Mouse (Mus musculus) lung, adult 2 months (tissue): ENCODE results near the gene Pparg. TPM values are rescaled to one million over a fixed set of nuclear protein-coding genes. Genes with fewer than 3 reads are reported as not detected.

ENCODE experiments used
- DNase-seq: peaks from one replicate; pipeline ENCODE4 v3.0.0; 2022
- H3K4me1 ChIP-seq: fragments of 200-500 bp; 2 replicates; pipeline ENCODE4 v1.6.1; 2011; ENCODE audit warnings: low read length; ENCODE audit not compliant: control insufficient read depth, insufficient read depth
- H3K4me3 ChIP-seq: fragments of 200-500 bp; replicated peaks from 2 replicates; pipeline ENCODE3; 2011; ENCODE audit warnings: low read depth, mild to moderate bottlenecking, control low read depth, low read length; ENCODE audit errors: extremely low read depth
- CTCF ChIP-seq: fragments of 200-500 bp; IDR thresholded peaks from 2 replicates; pipeline ENCODE4 v1.5.1; 2011; ENCODE audit warnings: mild to moderate bottlenecking, low read length, control low read depth; ENCODE audit not compliant: insufficient read depth
- POLR2A ChIP-seq: fragments of 200-500 bp; IDR thresholded peaks from 2 replicates; pipeline ENCODE4 v1.6.1; 2011; ENCODE audit warnings: low read depth, mild to moderate bottlenecking, control low read depth, low read length, borderline replicate concordance; ENCODE audit errors: extremely low read depth
- WGBS: fragments of 180-500 bp; shearing (Covaris S2); methylation state at CpG from one replicate; pipeline ENCODE4 v1.1.7; 2018; 5-methylcytosine and 5-hydroxymethylcytosine counted together
- polyA plus RNA-seq: library from polyadenylated mRNA; depleted of rRNA; stranded (reverse); fragments of >200 nt; gene quantifications from 2 replicates; pipeline ENCODE4 v1.2.3, GENCODE M21; 2012; rRNA removed

The Pparg gene
- polyA plus RNA-seq, 1 experiment: 13.7 TPM

- no peak overlapping the region for H3K4me3 ChIP-seq
- 37% methylated on average over 6 of the region's 6 CpGs for whole genome bisulfite sequencing
- peaks cover 8% of the 10 kb centered on the region for H3K4me1 ChIP-seq
- no peak for DNase-seq
- TF ChIP-seq CTCF: no peak
- TF ChIP-seq POLR2A: no peak
These were observed 162.0 kb downstream of the Pparg start for GRCm38 (mm10) chr6:115522691-115523146.

GRCm38 (mm10) chr6:115523201-115523600 lies 162.4 kb downstream of the Pparg start:
- WGBS: 37% methylated on average over 9 of the region's 9 CpGs
- Histone ChIP-seq H3K4me3 (no peak overlapping the region), H3K4me1 (peaks cover 8% of the 10 kb centered on the region)
- DNase-seq: no peak
- TF ChIP-seq POLR2A: no peak
- no peak for TF ChIP-seq CTCF

GRCm38 (mm10) chr6:115524449-115524990 lies 163.8 kb downstream of the Pparg start:
- TF ChIP-seq CTCF: no peak
- no peak for TF ChIP-seq POLR2A
- Histone ChIP-seq H3K4me1 (peaks cover 8% of the 10 kb centered on the region), H3K4me3 (no peak overlapping the region)
- WGBS: 56% methylated on average over 9 of the region's 9 CpGs
- no peak for DNase-seq

DNA sequence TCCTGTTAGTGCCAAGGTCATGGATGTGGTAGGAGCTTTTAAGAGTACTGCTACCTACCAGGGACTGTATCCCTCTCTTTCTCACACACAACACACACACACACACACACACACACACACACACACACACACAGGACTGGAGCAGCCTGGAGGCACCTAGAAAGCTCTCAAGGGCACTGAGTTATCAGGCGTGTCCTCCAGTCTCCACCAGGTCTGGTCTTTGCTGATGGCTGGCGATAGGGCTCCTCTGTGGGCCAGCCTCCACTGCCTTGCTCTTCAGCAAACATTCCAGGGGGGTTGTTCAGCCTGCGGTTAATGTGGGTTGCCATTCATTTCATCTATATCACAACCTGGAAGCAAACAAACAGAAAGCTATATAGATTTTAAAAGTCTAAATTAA lies 166.7 kb downstream of the Pparg start:
- TF ChIP-seq POLR2A (no peak), CTCF (no peak)
- 84% methylated on average over 3 of the region's 3 CpGs for WGBS
- Histone ChIP-seq H3K4me3 (no peak overlapping the region), H3K4me1 (peaks cover 8% of the 10 kb centered on the region)
- no peak for DNase-seq

DNA sequence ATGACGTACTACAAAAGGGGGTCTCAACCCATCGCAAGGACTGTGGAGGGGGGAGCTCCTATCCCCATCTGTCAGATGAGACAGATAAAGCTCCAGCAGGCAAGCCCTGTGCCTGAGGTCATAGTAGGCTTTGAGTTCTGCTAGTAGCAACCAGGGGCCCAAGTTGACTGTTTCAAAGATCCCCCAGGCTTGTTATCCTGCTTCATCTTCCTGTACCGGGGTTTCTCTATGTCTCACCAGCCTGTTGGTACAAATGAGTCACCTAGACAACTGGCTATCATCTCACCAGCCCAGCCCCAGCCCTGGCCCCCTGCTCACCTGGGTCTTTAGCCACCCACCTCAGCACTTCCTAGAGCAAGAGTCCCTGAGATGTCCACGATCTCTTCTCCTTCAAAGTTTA lies 167.6 kb downstream of the Pparg start:
- WGBS: 89% methylated on average over 4 of the region's 4 CpGs
- no peak overlapping the region for H3K4me3 ChIP-seq
- DNase-seq: no peak
- H3K4me1 ChIP-seq: peaks cover 4% of the 10 kb centered on the region; the same call in 1 of the 2 replicates
- TF ChIP-seq POLR2A: no peak

DNA sequence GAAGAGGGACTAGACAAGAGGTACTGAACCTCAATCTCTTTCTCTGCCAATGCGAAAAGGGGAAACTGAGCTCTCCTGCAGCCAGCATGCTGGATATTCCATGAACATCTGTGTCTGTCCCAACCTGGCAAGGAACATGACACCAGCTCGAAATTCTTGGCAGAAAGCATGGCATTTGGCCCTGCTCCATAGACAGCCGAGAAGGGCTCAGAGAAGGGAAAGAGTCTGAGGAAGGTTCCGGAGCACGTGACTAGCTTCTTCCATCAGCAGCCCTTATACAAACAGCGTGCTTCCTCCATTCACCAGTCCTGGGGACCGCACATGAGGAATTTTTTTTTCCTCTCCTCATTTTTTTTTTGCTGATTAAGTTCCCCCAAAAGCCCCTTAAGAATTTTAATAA lies 173.9 kb downstream of the Pparg start:
- 17% methylated on average over 7 of the region's 7 CpGs for WGBS
- Histone ChIP-seq H3K4me1 (no peaks in the 10 kb centered on the region), H3K4me3 (no peak overlapping the region)
- DNase-seq: no peak
- TF ChIP-seq CTCF (no peak), POLR2A (no peak)

DNA sequence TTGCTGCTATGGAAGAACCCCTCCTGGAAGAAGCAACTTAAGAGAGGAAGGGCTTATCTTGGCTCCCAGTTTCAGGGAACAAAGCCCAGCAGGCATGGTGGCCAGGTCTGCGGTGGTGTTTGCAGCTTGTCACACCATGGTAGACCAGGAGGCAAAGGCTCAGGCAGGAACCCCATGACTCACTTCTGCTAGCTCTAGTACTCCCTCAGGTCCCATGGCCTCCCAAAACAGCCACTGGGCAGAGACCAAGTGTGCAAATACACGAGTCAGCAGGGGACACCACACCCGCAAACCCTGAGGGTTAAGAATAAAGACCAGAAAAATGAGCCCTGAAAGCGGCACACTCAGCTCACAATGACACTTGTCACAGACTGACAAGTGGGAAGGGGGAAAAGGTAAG lies 175.4 kb downstream of the Pparg start:
- no peak for DNase-seq
- TF ChIP-seq CTCF (no peak), POLR2A (no peak)
- 63% methylated on average over 4 of the region's 4 CpGs for WGBS
- H3K4me3 ChIP-seq: no peak overlapping the region
- H3K4me1 ChIP-seq: no peaks in the 10 kb centered on the region

DNA sequence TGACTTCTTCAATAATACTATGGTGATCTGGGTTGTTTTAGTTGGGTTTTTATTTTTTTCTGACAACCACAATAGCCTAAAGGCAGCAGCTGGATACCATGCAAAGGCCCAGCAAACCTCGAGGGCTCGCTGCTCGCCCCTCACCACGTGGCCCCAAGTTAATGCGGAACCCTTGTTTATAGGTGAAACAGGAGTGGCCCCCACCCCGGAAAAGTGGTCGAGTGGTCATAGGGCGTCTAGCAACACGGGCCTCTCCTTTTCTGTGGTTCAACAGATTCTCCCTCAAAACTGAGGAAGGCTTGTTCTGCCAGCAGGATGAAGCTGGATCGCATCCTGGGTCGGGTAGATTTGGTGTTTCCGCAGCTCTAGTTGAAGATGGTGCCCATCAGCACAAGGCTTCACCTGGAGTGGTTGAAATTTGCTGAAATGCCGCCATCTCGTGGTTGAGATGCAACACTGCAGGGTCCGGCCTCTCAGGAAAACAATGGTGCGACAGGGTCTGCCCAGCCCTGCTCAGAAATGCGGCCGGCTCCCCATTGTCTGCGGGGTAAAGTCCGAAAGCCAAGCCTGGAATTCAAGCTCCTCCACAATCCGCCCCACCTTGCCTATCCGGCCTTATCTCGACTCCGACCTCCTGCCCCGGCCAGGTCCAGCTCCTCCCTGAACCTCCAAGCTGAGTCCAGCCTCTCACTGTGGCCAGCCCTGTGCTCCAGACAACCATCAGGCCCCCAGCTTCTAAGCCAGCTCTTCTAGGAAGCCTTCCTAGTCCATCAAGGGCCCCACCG lies 178.1 kb downstream of the Pparg start:
- TF ChIP-seq POLR2A (no peak), CTCF (peak; percentile 92)
- Histone ChIP-seq H3K4me1 (no peaks in the 10 kb centered on the region), H3K4me3 (no peak overlapping the region)
- peak; percentile 83 for DNase-seq
- WGBS: 21% methylated on average over 26 of the region's 26 CpGs

Other genes starting within 250 kb of the Pparg start
- gene Syn2, start 226.0 kb upstream of the Pparg start, polyA plus RNA-seq: 11.5 and 13.2 TPM in 2 replicates
- gene Gm17482, start 133.6 kb upstream of the Pparg start, polyA plus RNA-seq: not detected in 2 replicates
- 3.1 and 4.0 TPM in 2 replicates for gene Timp4, start 108.7 kb upstream of the Pparg start, polyA plus RNA-seq
- 2.3 and 4.2 TPM in 2 replicates for gene Tsen2, start 183.7 kb downstream of the Pparg start, polyA plus RNA-seq
- gene Mkrn2os, start 231.6 kb downstream of the Pparg start, polyA plus RNA-seq: 0.40 TPM in 1 of 2 replicates, not detected in the other
- gene Mkrn2, start 241.0 kb downstream of the Pparg start, polyA plus RNA-seq: 57.2 and 68.1 TPM in 2 replicates